Mouse (Mus musculus) lung, postnatal 10 days (tissue): Measurements from ENCODE around the gene Znhit1.

Source experiments
- DNase-seq: peaks from one replicate; pipeline ENCODE4 v3.0.0; 2021

Znhit1 gene

DNA sequence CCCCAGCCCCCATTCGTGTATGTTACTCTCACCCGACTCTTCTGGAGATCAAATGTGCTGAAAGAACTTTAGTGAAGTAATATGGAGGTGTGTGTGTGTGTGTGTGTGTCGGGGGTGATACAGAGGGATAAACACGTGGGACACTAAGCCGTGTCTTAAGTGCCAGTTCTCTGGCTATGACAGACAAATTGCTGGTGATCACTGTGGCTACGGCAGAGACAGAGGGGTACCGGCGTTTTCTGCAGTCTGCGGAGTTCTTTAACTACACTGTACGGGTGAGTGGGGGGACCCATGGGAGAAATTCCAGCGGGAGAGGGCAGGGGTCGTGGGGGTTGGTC is at the start of gene Znhit1:
Gene Znhit1 (minus strand): TSS at position 88 of the 338 bp plus-strand sequence.
- DNase-seq, result no peak

DNA sequence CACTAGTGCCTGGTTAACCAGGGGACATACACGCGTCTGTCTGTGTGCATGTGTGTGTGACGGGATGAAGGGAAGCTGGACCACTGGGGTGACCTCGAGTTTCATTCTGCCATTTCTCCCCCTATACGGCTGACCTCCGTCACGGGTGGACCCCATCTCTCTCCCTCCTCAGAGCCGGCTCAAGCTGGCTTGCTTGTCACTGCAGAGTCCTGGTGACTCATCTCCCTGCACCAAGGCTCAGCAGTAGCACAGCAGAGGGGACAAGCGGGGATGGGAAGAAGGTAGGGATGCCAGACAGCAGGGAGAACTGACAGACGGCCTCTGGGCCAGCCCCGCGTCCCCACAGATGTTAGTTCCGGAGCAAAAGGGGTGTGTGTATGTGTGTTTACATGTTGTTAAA is 48.4 kb upstream of the Znhit1 start:
- no peak for DNase-seq

DNA sequence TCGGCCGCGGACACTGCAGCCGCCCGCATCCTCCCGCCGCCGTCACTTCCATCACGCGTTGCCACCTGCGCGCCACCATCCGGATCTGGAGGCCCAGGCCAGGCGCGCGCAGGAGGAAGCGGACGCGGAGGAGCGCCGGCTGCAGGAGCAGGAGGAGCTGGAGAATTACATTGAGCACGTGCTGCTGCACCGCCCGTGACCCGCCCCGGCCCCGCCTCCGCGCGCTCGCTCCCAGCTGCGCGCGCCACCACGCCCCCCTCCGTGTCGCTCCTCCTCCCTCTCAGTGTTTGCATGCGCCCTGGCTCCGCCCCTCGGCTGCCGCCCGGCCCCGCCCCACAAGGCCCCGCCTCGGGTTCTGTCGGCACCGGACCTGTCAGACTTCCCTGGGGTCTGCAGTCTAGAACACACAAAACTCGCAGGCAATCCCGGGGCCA is 44.8 kb upstream of the Znhit1 start:
- peak; percentile 94 for DNase-seq

DNA sequence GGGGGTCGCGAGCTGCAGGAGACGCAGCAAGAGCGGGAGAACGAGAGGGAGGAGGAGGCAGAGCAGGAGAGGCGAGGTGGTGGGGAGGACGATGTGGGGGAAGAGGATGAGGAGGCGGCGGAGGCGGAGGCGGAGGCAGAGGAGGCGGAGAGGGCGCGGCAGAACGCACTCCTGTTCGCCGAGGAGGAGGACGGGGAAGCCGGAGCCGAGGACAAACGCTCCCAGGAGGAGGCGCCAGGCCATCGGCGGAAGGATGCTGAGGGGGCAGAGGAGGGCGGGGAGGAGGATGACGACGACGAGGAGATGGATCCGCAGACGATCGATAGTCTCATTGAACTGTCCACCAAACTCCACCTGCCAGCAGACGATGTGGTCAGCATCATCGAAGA is 44.2 kb upstream of the Znhit1 start:
- peak; percentile 24 for DNase-seq

GRCm38 (mm10) chr5:137031076-137032032 is 43.5 kb upstream of the Znhit1 start:
- DNase-seq, result peak; percentile 63

DNA sequence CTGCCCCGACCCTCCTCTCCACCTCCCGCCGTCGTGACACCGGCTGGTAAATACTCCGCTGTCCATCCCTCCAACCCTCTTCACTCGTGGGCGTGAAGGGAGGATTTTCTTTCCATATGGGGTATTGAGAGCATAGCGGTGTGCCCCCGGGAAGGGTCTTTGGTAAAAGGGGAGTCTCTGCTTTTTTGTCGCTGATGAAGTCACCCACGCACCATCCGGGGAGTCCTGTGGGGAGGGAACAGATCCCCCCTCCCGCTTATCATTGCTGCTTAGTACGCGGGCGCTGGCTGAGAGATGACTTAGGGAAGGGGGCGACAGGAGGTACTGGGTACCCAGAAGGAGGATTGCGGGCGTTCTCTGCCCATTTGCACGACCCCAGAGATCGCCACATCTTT is 42.6 kb upstream of the Znhit1 start:
- no peak for DNase-seq

- DNase-seq, result peak; percentile 97
These were observed 42.0 kb upstream of the Znhit1 start for GRCm38 (mm10) chr5:137029643-137030415.

- no peak for DNase-seq
These were observed 41.4 kb upstream of the Znhit1 start for GRCm38 (mm10) chr5:137029273-137029585.

GRCm38 (mm10) chr5:137028561-137029272 is 40.9 kb upstream of the Znhit1 start:
- DNase-seq, result no peak

GRCm38 (mm10) chr5:137026092-137026491 is 38.3 kb upstream of the Znhit1 start, which contains the start of gene Vgf:
Vgf (plus strand) TSS chr5:137026392.
- no peak for DNase-seq

- peak; percentile 85 for DNase-seq
These were observed 37.3 kb upstream of the Znhit1 start for GRCm38 (mm10) chr5:137025132-137025531.

GRCm38 (mm10) chr5:137024318-137024717 is 36.5 kb upstream of the Znhit1 start:
- no peak for DNase-seq

- no peak for DNase-seq
These were observed 28.1 kb upstream of the Znhit1 start for GRCm38 (mm10) chr5:137015913-137016312.

GRCm38 (mm10) chr5:137012401-137012950 is 24.7 kb upstream of the Znhit1 start:
- no peak for DNase-seq

- peak; percentile 74 for DNase-seq
These were observed 22.2 kb upstream of the Znhit1 start for GRCm38 (mm10) chr5:137009988-137010387.

- DNase-seq, result peak; percentile 57
These were observed 19.5 kb upstream of the Znhit1 start for GRCm38 (mm10) chr5:137007276-137007675.

- DNase-seq, result no peak
These were observed 12.8 kb upstream of the Znhit1 start for GRCm38 (mm10) chr5:137000612-137001011.

DNA sequence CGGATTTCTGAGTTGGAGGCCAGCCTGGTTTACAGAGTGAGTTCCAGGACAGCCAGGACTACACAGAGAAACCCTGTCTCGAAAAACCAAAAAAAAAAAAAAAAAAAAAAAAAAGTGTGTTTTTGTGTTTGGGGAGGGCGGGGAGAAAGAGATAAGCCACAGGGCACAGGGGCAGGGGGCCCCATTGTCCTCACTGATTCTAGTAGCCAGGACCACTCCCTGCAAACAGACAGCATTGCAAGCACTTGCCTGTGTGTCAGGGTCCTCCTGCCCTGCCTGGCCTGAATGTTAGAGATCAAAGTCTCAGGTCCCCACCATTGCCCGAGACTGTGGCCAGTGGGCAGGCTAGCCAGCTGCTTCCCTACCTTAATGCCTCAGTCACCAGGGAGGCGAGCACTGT is 11.6 kb upstream of the Znhit1 start:
- no peak for DNase-seq

DNA sequence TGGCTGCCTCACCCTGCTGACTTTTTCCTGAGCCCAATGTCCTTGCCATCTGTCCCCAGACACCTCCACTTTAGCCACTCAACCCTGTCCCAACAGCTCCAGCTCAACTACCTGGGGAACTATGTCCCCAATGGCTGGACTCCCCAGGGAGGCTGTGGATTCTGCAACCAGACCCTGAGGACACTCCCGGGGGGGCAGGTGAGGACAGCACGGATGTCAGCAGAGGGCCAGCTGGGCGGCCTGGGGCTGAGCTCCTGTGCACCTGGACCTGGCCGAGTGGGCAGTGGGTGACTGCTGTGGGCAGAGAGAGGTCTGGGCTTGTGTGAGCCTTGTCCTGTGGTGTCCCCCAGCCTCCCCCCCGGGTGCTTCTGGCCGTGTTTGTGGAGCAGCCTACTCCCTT is 2.0 kb upstream of the Znhit1 start:
- no peak for DNase-seq

DNA sequence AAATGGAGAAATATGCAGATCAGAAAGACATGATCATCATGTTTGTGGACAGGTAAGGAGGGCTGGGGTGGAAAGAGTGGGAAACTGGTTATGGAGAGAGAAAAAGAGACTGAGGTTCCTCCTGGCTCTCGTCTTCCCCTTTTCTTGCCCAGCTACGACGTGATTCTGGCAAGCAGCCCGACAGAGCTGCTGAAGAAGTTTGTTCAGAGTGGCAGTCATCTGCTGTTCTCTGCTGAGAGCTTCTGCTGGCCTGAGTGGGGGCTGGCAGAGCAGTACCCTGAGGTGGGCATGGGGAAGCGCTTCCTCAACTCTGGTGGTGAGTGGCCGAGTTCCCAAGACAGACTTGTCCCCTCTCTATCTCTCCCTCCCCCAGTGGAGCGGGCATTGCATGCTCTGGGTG is 599 bp upstream of the Znhit1 start:
- DNase-seq, result peak; percentile 59

DNA sequence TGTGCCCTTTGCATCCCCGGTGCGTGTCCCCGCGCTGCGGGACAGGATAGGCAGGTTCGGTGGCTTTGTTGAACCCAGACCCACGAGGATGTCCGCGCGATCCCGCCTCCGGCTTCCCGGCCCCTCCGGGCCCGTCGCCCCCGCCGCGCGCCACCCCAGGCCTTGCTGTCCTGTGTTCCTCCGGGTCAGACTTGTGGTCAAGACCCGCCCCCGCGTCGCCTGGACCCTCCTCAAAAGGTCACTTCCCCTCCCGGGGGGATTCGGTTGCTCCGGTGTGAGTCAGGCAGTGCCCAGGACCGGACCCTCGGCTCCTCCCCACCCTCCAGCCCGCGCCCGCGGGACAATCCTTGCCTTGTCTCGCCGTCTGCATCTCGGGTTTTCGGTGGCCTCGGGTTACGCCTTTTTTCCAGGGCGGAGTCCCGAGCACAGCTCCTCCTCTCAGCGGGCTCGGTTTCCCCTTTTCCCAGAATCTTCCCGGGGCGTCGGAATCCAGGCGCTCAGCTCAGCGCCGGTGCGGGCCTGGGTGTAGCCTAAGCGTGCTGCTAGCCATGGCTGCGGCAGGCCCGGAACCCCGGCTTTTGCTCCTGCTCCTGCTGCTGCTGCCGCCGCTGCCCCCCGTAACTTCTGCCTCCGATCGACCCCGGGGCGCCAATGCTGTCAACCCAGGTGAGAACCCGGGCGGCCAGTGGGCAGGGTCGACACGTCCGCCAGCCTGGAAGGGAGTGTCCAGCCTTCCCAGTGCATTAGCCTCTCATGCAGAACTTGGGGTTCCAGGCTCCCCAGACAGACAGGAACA is 485 bp downstream of the Znhit1 start:
- peak; percentile 83 for DNase-seq

DNA sequence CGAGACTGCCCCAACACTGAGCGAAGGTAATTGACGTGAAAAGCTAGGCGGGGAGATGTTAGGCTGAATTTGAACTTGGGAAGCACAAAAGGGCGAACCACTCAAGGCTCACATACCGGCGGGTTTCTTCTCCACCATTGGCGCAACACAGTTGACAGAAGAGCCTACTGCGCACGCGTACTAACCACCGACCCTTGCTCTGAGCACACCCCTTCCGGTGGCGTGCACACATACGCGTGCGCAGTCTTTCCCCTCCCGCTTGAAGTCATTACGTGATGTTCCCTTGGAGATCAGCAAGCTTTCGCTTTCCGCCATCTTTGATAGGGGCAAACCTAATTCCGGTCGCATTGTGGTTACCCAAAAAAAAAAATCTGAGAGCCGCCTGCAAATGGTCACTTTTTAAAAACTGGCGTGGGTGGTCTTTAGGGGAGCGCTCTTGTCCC is 1.1 kb downstream of the Znhit1 start, which contains the start of gene Plod3:
Gene Plod3 (plus strand): TSS at position 325 of the 443 bp plus-strand sequence.
- DNase-seq, result peak; percentile 98
